Mouse (Mus musculus): ENCODE measurements around the gene Hoxd10.

Hoxd10 gene

DNA sequence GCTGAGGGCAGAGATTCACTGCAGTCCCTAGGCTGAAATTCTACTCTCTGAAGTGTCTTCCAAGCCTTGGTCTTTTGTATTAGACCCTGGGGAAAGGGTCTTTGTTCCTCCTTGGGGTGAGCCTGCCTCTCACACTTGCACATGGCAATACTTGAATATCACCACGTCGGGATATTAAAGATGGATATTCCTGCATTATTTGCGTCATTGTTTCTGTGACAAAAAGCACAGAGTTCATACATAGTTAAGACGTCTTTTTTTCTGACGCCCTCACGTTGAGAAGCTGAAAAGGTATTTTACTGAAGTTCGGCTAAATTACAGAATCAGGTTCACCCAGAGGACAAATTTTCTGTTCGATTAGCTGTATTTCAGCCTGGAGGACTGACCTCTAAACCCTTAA is 38.6 kb downstream of the Hoxd10 start:
- DNase-seq (ENCODE audit: low spot score in 2 of 2): no peak

DNA sequence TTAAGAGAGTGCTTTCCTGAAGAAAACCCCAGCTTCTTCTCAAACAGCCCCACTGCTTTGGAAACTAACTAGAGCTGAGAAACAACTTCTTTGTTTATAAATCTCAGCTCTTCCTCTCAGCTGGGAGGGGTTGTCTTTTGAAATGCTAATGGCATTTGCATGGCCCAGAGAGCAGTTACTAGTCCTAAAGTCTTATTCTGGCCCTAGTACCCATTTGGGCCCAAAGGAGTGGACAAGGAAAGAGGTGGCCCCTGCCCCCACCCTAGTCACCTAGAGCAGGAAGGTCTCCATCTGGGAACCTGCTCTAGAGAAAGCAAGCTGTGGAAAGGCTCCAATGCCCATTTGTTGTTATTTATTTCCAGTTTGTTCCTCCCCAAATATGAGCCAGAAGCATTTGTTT is 39.3 kb downstream of the Hoxd10 start:
- no peak for DNase-seq (ENCODE audit: low spot score in 2 of 2)

DNA sequence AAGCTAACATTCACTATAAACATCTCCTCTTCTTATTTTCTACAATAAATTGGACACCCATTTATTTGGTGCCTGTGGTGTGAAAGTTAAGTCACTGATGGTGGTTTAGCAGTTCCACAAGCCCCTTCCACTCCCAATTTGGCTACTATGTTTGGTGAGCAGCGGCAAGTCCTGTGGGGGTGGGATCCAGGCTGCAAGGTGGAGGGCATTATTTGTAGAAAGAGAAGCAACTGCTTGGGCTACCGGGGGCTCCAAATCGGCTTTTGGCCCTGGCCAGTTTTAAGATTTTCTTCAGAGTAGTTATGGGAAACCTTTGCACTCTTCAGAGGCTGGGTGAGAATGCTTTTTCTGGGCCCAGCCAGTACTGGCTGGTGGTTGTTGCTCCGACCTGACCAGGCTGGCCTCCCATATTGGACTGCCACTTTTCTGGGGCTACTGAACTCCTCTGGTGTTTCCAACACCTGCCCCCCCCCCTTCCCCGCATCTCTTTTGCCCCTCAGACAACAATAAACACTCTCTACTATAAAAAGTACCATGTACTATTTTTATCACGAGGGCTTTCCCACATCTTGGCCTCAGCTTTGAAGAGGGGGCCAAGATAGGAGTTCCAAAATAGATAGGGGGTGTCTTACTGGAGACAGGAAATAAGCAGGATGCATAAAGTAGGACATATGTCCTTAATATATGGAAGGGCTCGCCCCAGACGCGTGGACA is 40.2 kb downstream of the Hoxd10 start:
- no peak for DNase-seq (ENCODE audit: low spot score in 2 of 2)

DNA sequence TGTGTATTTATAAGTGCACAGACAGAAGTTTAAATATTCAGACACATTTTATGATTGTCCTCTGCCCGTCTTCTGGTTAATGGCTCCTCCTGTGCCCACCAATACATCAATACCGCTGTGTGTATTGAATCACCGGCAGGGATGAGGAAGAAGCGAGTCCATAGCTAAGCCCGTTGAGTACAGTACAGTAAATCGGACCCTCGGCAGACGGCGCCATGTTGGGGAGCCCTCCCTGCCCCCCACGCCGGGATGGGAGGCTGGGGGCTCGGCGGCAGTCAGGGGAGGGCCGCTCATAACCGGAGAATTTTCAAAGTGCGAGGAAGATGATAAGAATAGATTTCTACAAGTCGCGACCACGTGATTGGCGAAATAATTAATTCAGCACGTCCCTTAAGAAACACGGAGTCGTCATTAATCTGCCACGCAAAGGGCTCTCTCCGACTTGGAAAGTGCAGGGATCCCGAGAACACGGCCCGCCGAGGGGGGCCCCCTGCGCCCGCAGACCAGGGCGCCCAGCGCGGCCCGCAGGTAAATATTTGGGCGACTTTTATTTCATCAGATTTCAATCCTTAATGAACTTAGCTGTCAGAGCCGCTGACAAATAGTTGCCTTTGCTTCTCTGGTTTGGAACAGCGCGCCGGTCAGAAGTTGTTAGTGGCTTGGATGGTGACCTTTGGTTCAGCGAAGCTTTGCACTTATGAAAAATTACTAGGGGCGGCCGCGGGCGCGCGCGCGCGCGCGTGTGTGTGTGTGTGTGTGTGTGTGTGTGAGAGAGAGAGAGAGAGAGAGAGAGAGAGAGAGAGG is 41.0 kb downstream of the Hoxd10 start:
- no peak for DNase-seq (ENCODE audit: low spot score in 2 of 2)

DNA sequence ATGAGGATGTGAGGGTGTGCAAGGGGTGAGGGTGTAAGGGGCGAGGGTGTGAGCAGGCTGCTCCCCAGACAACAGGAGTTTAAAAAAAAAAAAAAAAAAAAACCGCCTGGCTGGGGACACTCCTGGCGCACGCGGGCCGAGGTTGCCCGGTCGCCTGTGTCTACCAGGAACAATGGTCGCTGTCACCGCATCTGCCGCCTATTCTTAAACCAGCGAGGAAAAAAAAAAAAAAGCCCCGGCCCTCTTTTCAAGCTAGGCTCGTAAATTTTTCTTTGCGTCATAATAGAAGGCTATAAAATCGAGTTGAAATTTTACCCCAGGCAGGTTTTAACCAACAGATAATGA is 41.6 kb downstream of the Hoxd10 start:
- DNase-seq (ENCODE audit: low spot score in 2 of 2): no peak

DNA sequence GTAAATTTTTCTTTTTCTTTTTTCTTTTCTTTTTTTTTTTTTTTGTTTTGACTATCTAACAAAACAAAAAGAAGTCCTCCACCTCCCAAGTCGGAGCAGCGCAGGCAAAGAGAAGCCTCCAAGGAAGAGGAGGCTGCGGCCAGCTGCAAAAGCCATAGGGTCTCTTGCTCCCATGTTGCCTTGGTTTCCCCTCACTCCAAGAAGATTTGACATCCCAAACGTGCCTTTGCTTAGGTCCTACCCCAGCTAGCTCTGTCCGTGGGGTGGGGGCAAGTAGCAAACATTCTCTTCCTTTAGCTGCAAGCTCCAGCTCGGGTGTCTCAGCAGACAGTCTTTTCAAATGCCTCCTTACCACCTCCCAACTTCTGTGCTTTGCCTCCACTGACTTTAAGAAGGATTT is 42.0 kb downstream of the Hoxd10 start:
- DNase-seq (ENCODE audit: low spot score in 2 of 2): no peak

DNA sequence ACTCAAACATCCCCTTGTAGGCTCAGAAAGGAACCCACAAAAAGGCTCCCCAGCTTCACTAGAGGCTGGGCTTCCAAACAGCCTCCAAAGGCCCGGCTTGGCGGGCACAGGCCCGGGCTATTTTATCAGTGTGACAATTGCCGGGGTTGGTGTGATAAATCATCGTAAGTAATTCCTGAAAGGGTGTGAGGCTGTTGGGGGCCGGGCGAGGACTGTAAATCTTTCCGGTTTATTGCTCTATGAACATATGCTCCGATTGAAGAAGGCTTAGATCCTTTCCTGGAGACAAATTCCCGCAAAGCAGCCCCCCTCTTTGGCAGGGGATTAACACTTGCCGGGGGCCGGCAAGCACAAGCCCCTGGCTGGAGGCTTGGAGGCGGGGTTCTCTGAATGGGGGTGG is 42.7 kb downstream of the Hoxd10 start:
- DNase-seq (ENCODE audit: low spot score in 2 of 2): no peak

DNA sequence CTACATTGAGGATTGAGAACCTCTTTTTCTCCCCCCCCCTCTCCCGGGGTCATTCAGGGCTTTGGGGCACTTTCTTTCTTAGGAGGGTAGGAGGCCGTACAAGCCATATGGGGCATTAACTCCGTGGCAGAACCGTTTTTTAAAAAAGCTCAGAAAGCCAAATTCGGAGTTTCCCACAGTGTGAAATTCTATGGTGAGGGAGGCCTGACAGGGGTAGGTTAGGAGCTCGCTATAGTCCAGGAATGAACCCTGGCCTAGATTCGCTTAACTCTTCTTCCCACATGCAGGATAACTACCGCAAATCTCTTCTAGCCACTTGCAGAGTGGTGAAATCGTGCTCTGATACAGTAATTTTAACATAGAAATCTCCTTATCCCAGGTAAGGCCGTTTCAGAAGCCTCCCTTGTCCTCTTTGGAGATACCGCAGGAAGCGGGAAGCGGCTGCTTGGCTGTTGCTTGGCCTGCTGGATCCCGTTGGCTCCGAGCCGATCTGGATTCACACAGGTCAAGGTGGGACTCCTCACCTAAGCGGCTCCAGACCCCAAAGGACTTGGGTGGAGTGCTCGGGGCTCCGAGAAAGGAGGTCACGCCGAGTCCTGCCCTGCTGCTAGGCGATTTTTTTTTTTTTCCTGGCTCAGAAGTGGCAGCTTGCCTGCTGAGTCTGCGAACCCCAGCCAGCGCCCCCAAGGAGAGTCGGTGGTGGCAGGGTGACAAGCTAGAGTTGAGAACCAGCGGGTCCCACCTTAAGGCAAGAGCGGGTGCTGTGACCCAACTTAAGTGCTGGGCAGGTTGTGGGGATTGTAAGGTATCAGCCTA is 43.5 kb downstream of the Hoxd10 start:
- DNase-seq (ENCODE audit: low spot score in 2 of 2): no peak

DNA sequence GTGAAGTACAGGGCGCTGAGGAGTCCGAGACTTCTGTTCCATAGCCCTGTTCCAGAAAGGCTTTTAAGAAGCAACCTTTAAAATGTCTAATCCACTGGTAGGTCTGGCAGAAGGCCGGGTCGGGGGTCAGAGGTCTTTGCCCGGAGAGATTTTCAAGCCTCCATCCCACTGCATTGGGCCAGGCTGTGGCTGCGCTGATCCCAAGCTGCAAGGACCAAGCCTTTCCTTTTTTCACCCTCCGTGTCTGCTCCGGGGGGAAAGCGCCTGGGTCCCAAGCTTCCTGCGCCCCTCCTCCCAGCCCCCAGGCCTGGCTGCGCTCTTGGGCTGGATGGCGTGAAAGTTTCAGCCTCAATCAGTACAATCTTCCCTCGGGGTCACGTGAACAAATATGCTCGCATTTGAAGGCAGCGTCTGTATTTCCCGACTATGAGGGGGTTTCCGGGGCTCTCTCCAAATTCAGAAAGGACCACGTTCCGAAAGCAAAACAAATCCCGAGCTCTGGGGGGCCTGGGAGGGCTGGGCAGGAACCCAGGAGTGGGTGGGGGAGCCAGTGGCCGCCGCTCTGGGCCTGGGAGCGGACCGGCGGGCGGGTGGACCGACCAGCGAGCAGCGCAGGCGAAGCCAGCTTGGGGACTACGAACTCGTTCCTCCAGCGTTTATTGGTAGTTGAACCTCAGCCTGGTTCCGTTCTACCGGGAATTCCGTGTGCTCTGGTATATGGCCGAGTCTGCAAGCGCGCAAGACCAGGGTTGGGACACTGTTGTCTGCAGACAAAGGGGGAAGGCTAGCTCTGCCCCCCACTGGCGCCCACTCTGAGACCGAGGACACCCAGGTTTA is 44.3 kb downstream of the Hoxd10 start:
- DNase-seq (ENCODE audit: low spot score in 2 of 2): no peak

DNA sequence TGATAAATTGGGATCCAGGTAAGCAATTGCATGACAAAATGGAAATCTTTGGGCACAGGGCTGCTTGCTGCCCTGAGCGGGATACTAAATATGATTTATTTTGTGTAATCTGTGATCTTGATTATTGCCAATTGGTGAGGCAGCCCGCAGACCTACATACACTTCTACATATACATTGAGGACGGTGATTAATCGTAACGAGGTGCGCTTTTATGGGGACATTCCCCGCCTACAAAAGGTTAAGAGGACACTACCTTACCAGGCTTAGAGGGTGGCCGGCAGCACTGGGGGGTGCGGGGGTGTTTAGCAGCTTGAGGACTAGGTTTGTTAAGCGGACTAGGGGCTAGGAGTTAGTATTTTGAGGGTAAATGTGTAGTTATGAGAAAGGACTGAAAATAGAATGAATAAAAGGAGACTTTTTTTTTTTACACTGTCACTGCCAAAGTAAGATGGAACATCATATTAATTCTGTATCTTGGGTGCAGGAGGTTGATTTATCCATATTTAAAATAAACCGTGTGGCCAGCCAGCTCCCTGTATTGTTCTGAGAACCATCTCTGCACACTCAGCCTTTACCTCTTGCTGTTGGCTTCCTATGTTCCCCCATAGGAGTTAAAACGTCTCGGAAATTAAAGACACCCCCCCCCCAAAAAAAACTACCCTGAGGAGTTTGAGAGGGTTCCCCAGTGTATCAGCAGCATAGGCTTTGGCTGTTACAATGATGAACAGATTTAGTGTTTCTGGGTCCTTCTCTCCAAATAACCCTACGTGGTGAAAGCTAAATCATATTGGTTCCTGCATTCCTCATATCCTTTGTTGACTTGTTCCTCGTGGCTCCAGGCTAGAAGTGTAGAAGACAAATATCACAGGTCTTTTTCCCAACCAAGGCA is 45.2 kb downstream of the Hoxd10 start:
- no peak for DNase-seq (ENCODE audit: low spot score in 2 of 2)

DNA sequence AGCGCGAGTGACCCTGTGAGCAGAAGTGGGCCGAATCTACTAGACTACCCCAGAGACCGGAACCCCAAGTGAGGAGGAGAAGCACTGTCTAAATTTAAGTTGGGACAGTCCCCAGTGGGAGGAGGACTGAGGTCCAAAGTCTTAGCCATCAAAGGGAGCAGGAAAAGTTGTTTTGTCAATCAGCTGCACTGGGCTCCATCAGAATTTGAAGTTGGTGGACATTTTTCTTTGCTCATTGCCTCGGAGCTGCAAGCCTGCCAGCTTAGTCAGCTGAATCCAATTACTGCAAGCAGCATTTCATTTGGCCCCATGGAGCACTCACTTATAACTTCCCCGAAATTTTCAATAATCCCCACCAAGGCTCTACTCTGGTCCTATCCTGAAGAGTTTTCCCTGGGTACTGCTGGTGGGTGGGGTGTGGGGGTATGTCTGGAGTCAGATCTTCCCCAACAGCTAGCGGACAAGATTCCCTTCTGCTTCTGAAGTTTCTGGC is 45.9 kb downstream of the Hoxd10 start:
- no peak for DNase-seq (ENCODE audit: low spot score in 2 of 2)

DNA sequence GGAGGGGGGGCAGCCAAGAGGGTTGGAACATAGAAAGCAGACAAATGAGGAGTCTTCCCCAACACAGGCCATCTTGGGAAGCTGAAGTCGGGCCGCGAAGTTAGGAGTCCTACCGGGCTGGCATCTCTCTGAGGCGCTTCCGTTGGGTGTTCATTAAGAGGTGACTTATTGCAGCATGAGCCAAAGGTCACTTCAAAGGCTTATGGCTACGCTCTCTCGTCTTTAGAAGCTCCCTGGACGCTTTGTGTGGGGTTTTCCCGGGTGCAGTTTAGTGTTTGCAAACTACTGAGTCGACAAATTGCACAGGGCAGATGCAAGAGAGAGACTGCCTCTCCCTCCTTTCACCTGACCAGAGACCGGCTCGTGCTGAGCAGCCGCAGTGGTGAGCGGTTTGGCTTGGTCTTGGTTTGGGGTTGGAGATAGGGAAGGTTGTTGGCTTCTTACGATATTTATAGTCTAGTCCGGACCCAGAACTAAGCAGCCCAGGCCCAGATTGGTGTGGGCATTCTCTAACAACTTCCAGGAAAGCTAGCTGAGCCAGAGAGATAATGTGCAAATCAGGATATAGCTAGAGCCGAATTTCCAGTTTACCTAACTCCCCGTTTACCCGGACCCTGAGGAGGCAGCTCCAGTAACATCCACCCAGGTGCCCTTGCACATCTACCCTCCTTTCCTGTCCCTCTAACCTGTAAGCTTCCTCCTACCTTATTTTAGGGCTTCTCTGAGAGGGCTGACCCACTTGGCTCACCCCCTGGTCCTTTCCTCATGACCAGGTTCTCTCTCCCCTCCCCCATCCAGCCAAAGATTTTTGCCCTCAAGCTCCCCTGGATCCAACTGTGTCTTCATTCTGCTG is 47.1 kb downstream of the Hoxd10 start:
- no peak for DNase-seq (ENCODE audit: low spot score in 2 of 2)

DNA sequence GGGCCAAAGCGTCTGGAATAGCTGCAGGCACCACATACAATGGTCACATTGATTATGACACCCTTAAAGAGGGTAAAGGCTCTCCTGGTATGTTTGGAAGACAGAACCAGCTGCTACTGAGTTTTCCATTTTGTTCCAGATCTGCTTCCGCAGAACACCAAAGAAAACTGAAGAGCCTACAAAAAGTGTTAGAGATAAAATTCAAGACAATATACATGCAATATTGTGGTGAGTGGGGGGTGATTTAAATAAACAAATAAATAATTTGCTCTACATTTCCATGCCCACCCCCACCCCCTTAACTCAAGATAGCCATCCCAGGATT is 47.7 kb downstream of the Hoxd10 start:
- no peak for DNase-seq (ENCODE audit: low spot score in 2 of 2)

DNA sequence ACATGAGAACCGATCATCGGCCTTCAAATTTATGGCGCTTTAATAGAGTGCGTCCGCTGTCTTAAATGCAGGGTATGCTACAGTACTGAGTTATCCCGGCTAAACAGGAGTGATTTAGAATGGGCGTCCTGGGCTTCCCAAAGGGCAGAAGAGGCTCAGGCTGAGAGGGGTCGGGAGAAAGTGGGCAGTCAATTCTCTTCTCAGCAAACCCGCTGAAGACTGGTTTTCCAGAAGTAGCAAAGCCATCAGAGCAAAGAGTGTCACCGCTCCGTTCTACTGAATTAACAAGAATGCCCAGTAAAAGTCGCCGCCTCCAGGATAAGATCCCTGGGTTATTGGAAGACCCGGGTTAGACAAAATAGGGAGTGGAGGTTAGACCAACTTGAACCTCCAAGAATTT is 48.1 kb downstream of the Hoxd10 start:
- no peak for DNase-seq (ENCODE audit: low spot score in 2 of 2)

DNA sequence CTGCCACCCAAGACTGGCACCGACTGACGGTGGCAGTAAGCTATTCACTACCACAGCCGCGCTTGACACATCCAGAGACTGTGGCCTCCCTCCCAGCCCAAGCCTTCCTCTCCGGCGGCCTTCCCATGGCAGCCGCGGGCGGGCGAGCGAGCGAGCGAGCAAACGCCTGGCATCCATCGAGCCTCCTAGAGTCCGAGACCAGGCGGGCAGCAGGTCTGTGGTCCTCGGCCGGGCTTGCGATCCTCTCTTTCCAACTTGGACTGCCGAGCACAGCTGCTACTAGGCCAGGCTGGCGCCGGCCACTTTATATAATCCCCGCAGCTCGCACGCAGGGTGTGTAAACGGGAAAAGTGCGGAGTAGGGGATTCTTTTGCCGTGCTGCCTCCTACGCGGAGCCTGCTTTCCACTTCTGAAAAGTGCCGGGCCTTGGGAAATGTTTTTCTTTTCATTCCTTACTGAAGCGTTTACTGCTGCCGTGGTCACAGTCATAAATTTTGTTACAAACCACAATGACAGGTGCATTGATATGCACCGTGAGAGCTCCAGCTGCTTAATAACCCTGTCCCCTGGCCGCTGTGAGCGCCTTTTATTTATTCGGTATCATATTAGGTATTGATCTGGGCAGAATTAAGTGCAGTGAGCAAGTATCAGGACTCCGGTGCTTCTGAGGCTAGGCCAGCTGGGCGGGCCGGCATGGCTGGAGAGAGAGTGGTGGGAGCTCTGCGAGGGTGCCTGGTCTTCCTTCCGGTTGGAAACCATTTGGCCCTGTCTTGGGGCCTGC is 48.8 kb downstream of the Hoxd10 start:
- no peak for DNase-seq (ENCODE audit: low spot score in 2 of 2)

DNA sequence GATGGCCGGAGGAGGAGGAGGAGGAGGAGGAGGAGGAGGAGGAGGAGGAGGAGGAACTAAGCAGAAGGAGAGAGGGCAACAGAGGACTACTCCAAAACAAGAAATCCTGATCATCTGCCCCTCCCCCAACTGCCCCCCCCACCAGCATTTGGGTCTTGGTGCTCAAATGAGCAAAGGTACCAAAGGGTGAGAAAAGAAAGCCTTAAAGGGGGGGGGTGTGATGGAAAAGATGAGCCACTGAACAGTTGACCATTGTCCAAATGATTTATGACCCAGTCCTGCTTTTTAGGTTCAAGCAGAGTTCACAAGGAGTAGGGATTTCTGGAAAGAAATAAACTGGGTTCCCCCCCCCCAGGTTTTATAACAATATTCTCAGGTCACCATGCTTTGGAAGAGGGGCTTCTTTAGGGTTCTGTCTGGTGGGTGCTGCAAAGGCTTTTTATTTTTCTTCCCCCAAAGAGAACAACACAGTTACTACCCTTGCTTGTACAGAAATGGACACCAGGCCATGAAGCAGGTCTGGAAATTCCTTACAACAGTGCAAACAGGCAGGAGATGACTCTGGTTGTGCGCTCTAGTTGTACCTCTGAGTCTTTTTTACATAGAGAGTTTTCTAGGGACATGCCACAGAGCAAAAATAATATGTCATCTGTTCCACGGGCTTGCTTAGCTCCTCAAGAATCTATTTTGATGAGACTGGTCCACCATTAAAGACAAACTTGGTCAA is 49.7 kb downstream of the Hoxd10 start:
- no peak for DNase-seq (ENCODE audit: low spot score in 2 of 2)

DNA sequence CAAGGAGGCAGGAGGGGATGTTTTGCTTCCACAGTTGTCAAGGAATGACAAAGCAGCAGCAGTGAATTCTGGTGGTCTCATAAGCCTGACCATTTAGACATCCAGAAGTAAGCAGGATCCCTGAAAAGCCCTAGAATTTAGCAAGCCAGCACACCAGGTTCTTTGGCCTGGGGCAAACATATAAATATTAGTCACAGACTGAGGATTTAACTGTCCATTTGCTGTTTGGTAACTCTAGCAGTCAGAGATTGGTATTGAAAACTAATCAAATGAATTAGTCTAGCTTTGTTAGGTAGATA is 50.2 kb downstream of the Hoxd10 start:
- no peak for DNase-seq (ENCODE audit: low spot score in 2 of 2)
